In genomic region chr11:18534807-18535591, GRCm38 (mm10) we compare ENCODE assay signal across 11 mouse cellular contexts.
DNase-seq lines count a peak whose midpoint lies in the region; ATAC-seq and TF ChIP-seq lines count a peak whose summit lies in the region.
"Had no signal": no experiment of that assay in that cellular context is flagged by ENCODE, and none has a peak within 500 bp of the region (broad histone marks: within the 10 kb centered on the region; RNA-seq: fewer than 3 reads in every experiment).

No protein-coding gene starts in this region.

- H3K27ac ChIP-seq in heart, embryonic 14.5 days (replicated peaks in 1 of 2; ENCODE audit: control insufficient read depth in 1 of 2, insufficient read depth in 1 of 2, low read depth in 2 of 2, low read length in 2 of 2) = peak overlapping the region; percentile 48 to 51; a peak in 3 of 4 replicates
- no peak overlapping the region for H3K27ac ChIP-seq in heart, embryonic 10.5 days
- peak overlapping the region; percentile 69 for H3K27ac ChIP-seq in lung, embryonic 14.5 days (ENCODE audit: low read depth)
- peak overlapping the region; percentile 69; the same call in 1 of the 2 replicates for H3K27ac ChIP-seq in stomach, embryonic 15.5 days
- H3K27ac ChIP-seq: forebrain, embryonic 10.5 days; liver, embryonic 14.5 days had no signal

- no peak for DNase-seq in heart, embryonic 10.5 days (ENCODE audit: low spot score)
- peak; percentile 73 for DNase-seq in lung, embryonic 14.5 days
- no peak for DNase-seq in lung, postnatal 25 days (ENCODE audit: low spot score)
- peak; percentile 36 for DNase-seq in gonadal fat pad, adult 2 months (ENCODE audit: low read depth)
- no peak for DNase-seq in left cerebral cortex, adult 18-20 months (ENCODE audit: low spot score in 2 of 2)
- no peak for DNase-seq in left cerebral cortex, adult 8-10 months (ENCODE audit: low spot score in 2 of 2)

- H3K4me3 ChIP-seq in heart, embryonic 14.5 days (ENCODE audit: control insufficient read depth in 1 of 2, insufficient read depth in 1 of 2, low read depth in 1 of 2, low read length in 2 of 2) = no peak overlapping the region
- no peak overlapping the region for H3K4me3 ChIP-seq in heart, embryonic 10.5 days
- H3K4me3 ChIP-seq in lung, embryonic 14.5 days (ENCODE audit: low read depth, low read length) = no peak overlapping the region
- no peak overlapping the region for H3K4me3 ChIP-seq in stomach, embryonic 15.5 days (replicated peaks)
- H3K4me3 ChIP-seq: forebrain, embryonic 10.5 days had no signal

- H3K9me3 ChIP-seq in heart, embryonic 14.5 days (ENCODE audit: control insufficient read depth, low read length) = no peaks in the 10 kb centered on the region
- H3K9me3 ChIP-seq in heart, embryonic 10.5 days = no peaks in the 10 kb centered on the region
- no peaks in the 10 kb centered on the region for H3K9me3 ChIP-seq in lung, embryonic 14.5 days (ENCODE audit: low read depth, low read length)
- H3K9me3 ChIP-seq in stomach, embryonic 15.5 days = no peaks in the 10 kb centered on the region
- H3K9me3 ChIP-seq: forebrain, embryonic 10.5 days had no signal

- no peak for ATAC-seq in heart, embryonic 14.5 days (ENCODE audit: insufficient number of reproducible peaks, insufficient read depth, low FRiP score, low read depth)
- ATAC-seq in lung, embryonic 14.5 days (ENCODE audit: insufficient read depth) = peak; percentile 69
- no peak for ATAC-seq in stomach, embryonic 15.5 days (ENCODE audit: insufficient read depth, low FRiP score, low read depth)

- no peak overlapping the region for H3K9ac ChIP-seq in heart, embryonic 14.5 days (ENCODE audit: low read length)
- no peak overlapping the region for H3K9ac ChIP-seq in lung, embryonic 14.5 days
- no peak overlapping the region for H3K9ac ChIP-seq in stomach, embryonic 15.5 days
- H3K9ac ChIP-seq: liver, embryonic 14.5 days had no signal

- no peaks in the 10 kb centered on the region for H3K36me3 ChIP-seq in heart, embryonic 14.5 days (ENCODE audit: control insufficient read depth, insufficient read depth, low read length)
- no peaks in the 10 kb centered on the region for H3K36me3 ChIP-seq in heart, embryonic 10.5 days
- H3K36me3 ChIP-seq in lung, embryonic 14.5 days (ENCODE audit: insufficient read depth) = no peaks in the 10 kb centered on the region
- no peaks in the 10 kb centered on the region for H3K36me3 ChIP-seq in stomach, embryonic 15.5 days
- H3K36me3 ChIP-seq: forebrain, embryonic 10.5 days had no signal

- TF ChIP-seq CTCF in lung, embryonic 14.5 days (IDR thresholded peaks at IDR 0.05; ENCODE audit: low read depth) = no peak

- H3K27me3 ChIP-seq in heart, embryonic 14.5 days (ENCODE audit: control insufficient read depth, insufficient read depth, low read length) = no peaks in the 10 kb centered on the region
- no peaks in the 10 kb centered on the region for H3K27me3 ChIP-seq in heart, embryonic 10.5 days (ENCODE audit: insufficient read depth, poor library complexity, severe bottlenecking)
- no peaks in the 10 kb centered on the region for H3K27me3 ChIP-seq in lung, embryonic 14.5 days (ENCODE audit: insufficient read depth, low read length)
- no peaks in the 10 kb centered on the region for H3K27me3 ChIP-seq in stomach, embryonic 15.5 days (replicated peaks)

- H3K4me1 ChIP-seq in heart, embryonic 14.5 days (ENCODE audit: control insufficient read depth in 2 of 2, insufficient read depth in 2 of 2, low read length in 2 of 2) = no peaks in the 10 kb centered on the region
- no peaks in the 10 kb centered on the region for H3K4me1 ChIP-seq in heart, embryonic 10.5 days
- H3K4me1 ChIP-seq in lung, embryonic 14.5 days (ENCODE audit: insufficient read depth) = no peaks in the 10 kb centered on the region
- H3K4me1 ChIP-seq in stomach, embryonic 15.5 days = no peaks in the 10 kb centered on the region
- H3K4me1 ChIP-seq: forebrain, embryonic 10.5 days had no signal

- 67% methylated on average over 7 of the region's 7 CpGs for WGBS in heart, embryonic 14.5 days
- 79% methylated on average over 7 of the region's 7 CpGs for WGBS in heart, embryonic 10.5 days
- 32% methylated on average over 7 of the region's 7 CpGs for WGBS in lung, embryonic 14.5 days
- WGBS in stomach, embryonic 15.5 days = 50% methylated on average over 7 of the region's 7 CpGs

- no peak overlapping the region for H3K4me2 ChIP-seq in heart, embryonic 14.5 days (ENCODE audit: low read length)
- H3K4me2 ChIP-seq in lung, embryonic 14.5 days = no peak overlapping the region
- no peak overlapping the region for H3K4me2 ChIP-seq in stomach, embryonic 15.5 days
- H3K4me2 ChIP-seq: midbrain, embryonic 11.5 days had no signal

Comparison
In these comparisons a context has a peak if more than half of its experiments do, and no peak if none do; other contexts are left out.
1. DNase-seq: peak in lung, embryonic 14.5 days (single experiment) and gonadal fat pad, adult 2 months (single experiment); none in heart, embryonic 10.5 days (single experiment), lung, postnatal 25 days (single experiment), left cerebral cortex, adult 18-20 months (0 of 2) and left cerebral cortex, adult 8-10 months (0 of 2).